ENCODE assay signal across 9 mouse cellular contexts in the genomic region with DNA sequence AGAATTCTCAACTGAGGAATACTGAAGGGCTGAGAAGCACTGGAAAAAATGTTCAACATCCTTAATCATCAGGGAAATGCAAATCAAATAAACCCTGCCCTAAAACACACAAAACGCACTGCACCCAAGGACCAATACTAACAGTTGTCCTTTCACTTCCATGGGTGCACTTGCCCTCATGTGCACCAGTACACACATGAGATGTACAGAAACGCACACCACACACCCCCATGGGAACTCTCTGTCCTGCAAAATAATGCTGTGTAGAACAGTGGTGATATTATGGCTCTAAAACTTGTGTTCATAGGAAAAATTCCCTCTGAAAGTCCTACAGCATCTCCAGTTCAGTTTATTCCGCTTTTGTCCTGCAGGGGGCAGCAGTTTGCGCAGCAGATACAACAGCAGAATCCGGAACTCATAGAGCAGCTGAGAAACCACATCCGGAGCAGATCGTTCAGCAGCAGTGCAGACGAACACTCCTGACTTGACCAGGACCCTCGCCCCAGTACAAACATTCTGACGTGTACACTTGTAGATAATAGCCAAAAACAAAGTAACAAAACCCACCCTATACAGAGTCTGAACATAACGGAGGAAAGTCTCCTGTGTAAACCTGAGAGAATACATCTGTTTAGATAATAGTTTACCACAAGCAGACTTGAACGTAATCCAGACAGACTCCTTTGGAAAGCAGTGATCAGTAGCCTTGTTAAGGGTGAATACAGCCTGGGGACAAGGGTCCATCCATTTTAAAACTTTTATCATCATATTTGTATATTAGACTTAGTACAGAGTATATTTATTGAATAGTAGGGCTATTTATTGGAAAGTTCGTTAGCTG. TPM values are rescaled to one million over a fixed set of nuclear protein-coding genes. Genes with fewer than 3 reads are reported as not detected.
A peak's percentile ranks its signal among the peaks of the same experiment; 100 is the strongest.
DNase-seq lines count a peak whose midpoint lies in the region; ATAC-seq and TF ChIP-seq lines count a peak whose summit lies in the region.
"Had no signal": no experiment of that assay in that cellular context is flagged by ENCODE, and none has a peak within 500 bp of the region (broad histone marks: within the 10 kb centered on the region; RNA-seq: fewer than 3 reads in every experiment).

No protein-coding gene starts in this region.

- no peaks in the 10 kb centered on the region for H3K4me1 ChIP-seq in heart, embryonic 11.5 days (ENCODE audit: control insufficient read depth, insufficient read depth, low read length)
- H3K4me1 ChIP-seq in liver, embryonic 14.5 days (replicated peaks; ENCODE audit: control insufficient read depth in 2 of 2, insufficient read depth in 2 of 2, low read length in 1 of 2) = no peaks in the 10 kb centered on the region
- H3K4me1 ChIP-seq in neural tube, embryonic 12.5 days = no peaks in the 10 kb centered on the region
- no peaks in the 10 kb centered on the region for H3K4me1 ChIP-seq in stomach, postnatal 0 days (replicated peaks; ENCODE audit: control insufficient read depth, insufficient read depth)
- H3K4me1 ChIP-seq: limb, embryonic 12.5 days had no signal

- no peaks in the 10 kb centered on the region for H3K27me3 ChIP-seq in heart, embryonic 11.5 days (ENCODE audit: control insufficient read depth, insufficient read depth, low read length)
- H3K27me3 ChIP-seq in liver, embryonic 14.5 days (ENCODE audit: control insufficient read depth, insufficient read depth, low read length) = no peaks in the 10 kb centered on the region
- H3K27me3 ChIP-seq in neural tube, embryonic 12.5 days (replicated peaks) = no peaks in the 10 kb centered on the region
- H3K27me3 ChIP-seq in stomach, postnatal 0 days (ENCODE audit: control insufficient read depth, insufficient read depth, low read length) = no peaks in the 10 kb centered on the region
- H3K27me3 ChIP-seq: limb, embryonic 12.5 days had no signal

- WGBS in heart, embryonic 11.5 days (ENCODE audit: insufficient replicate concordance) = 38% methylated on average over 13 of the region's 13 CpGs
- 22% methylated on average over 13 of the region's 13 CpGs for WGBS in liver, embryonic 14.5 days (ENCODE audit: insufficient replicate concordance)
- WGBS in neural tube, embryonic 12.5 days = 46% methylated on average over 13 of the region's 13 CpGs
- 24% methylated on average over 13 of the region's 13 CpGs for WGBS in stomach, postnatal 0 days

- H3K4me2 ChIP-seq in heart, embryonic 11.5 days = peak overlapping the region; percentile 29; the same call in 1 of the 2 replicates
- H3K4me2 ChIP-seq in liver, embryonic 14.5 days (ENCODE audit: low read depth) = peak overlapping the region; percentile 61
- H3K4me2 ChIP-seq in neural tube, embryonic 12.5 days (replicated peaks) = no peak overlapping the region
- H3K4me2 ChIP-seq in stomach, postnatal 0 days (replicated peaks; ENCODE audit: low read depth) = peak overlapping the region; percentile 31
- H3K4me2 ChIP-seq: limb, embryonic 12.5 days had no signal

- H3K36me3 ChIP-seq in heart, embryonic 11.5 days (ENCODE audit: control insufficient read depth, insufficient read depth, low read length) = peaks cover 6% of the 10 kb centered on the region; the same call in 1 of the 2 replicates
- H3K36me3 ChIP-seq in liver, embryonic 14.5 days (replicated peaks; ENCODE audit: control insufficient read depth, insufficient read depth, low read depth) = peaks cover 10% of the 10 kb centered on the region
- peaks cover 53% of the 10 kb centered on the region for H3K36me3 ChIP-seq in neural tube, embryonic 12.5 days
- H3K36me3 ChIP-seq in stomach, postnatal 0 days (ENCODE audit: control insufficient read depth, insufficient read depth, low read length) = peaks cover 4% of the 10 kb centered on the region

- peak; percentile 91 for DNase-seq in CD4-positive, CD25-positive, alpha-beta regulatory T cell, adult 2 months (ENCODE audit: low read depth, low spot score)
- DNase-seq in brain, adult 2 months (ENCODE audit: low read depth, low spot score) = peak; percentile 87
- peak; percentile 82 for DNase-seq in kidney, postnatal 14 days
- peak; percentile 58 to 64 (median 60) for DNase-seq in liver, embryonic 14.5 days (ENCODE audit: low read depth in 3 of 3, low spot score in 3 of 3)
- peak; percentile 81 for DNase-seq in stomach, postnatal 0 days (ENCODE audit: low spot score)

- no peak for TF ChIP-seq EP300 in liver, embryonic 14.5 days (IDR thresholded peaks at IDR 0.05; ENCODE audit: low read depth)
- TF ChIP-seq EP300 in stomach, postnatal 0 days (optimal IDR thresholded peaks at IDR 0.05) = no peak

- ATAC-seq in erythroblast, adult 5-6 weeks (replicated peaks; ENCODE audit: low FRiP score, poor library complexity, severe bottlenecking) = peak; percentile 97
- no peak for ATAC-seq in heart, embryonic 11.5 days (replicated peaks; ENCODE audit: insufficient number of reproducible peaks, low FRiP score, low TSS enrichment)
- peak; percentile 69 for ATAC-seq in liver, embryonic 14.5 days (ENCODE audit: insufficient read depth)
- peak; percentile 48; the same call in 1 of the 2 replicates for ATAC-seq in neural tube, embryonic 12.5 days (ENCODE audit: low FRiP score, low read depth)
- peak; percentile 74 for ATAC-seq in stomach, postnatal 0 days (ENCODE audit: low FRiP score, low TSS enrichment)

- H3K9me3 ChIP-seq in heart, embryonic 11.5 days (replicated peaks; ENCODE audit: control insufficient read depth, low read length) = no peaks in the 10 kb centered on the region
- H3K9me3 ChIP-seq in liver, embryonic 14.5 days (ENCODE audit: control insufficient read depth, low read length) = no peaks in the 10 kb centered on the region
- no peaks in the 10 kb centered on the region for H3K9me3 ChIP-seq in neural tube, embryonic 12.5 days
- no peaks in the 10 kb centered on the region for H3K9me3 ChIP-seq in stomach, postnatal 0 days (ENCODE audit: control insufficient read depth, low read length)
- H3K9me3 ChIP-seq: limb, embryonic 12.5 days had no signal

- H3K27ac ChIP-seq in heart, embryonic 11.5 days (ENCODE audit: low read depth, low read length) = no peak overlapping the region
- no peak overlapping the region for H3K27ac ChIP-seq in liver, embryonic 14.5 days
- H3K27ac ChIP-seq in neural tube, embryonic 12.5 days = no peak overlapping the region
- no peak overlapping the region; the same call in 1 of the 2 replicates for H3K27ac ChIP-seq in stomach, postnatal 0 days (replicated peaks)
- H3K27ac ChIP-seq: limb, embryonic 12.5 days had no signal

- no peak overlapping the region for H3K9ac ChIP-seq in heart, embryonic 11.5 days (ENCODE audit: low read depth, low read length)
- H3K9ac ChIP-seq in liver, embryonic 14.5 days (replicated peaks) = peak overlapping the region; percentile 44; the same call in 1 of the 2 replicates
- no peak overlapping the region for H3K9ac ChIP-seq in neural tube, embryonic 12.5 days
- H3K9ac ChIP-seq in stomach, postnatal 0 days (ENCODE audit: low read length) = no peak overlapping the region
- H3K9ac ChIP-seq: limb, embryonic 12.5 days had no signal

- H3K4me3 ChIP-seq in heart, embryonic 11.5 days (ENCODE audit: low read depth, low read length) = no peak overlapping the region
- H3K4me3 ChIP-seq in liver, embryonic 14.5 days (ENCODE audit: insufficient read depth in 1 of 2, low read depth in 2 of 2, low read length in 2 of 2) = peak overlapping the region; percentile 5 to 19; a peak in 2 of 4 replicates
- no peak overlapping the region for H3K4me3 ChIP-seq in neural tube, embryonic 12.5 days
- H3K4me3 ChIP-seq in stomach, postnatal 0 days (ENCODE audit: low read depth, low read length) = 0 out of 2 replicates have a peak overlapping the region, but pooled peaks have one; percentile 6
- H3K4me3 ChIP-seq: limb, embryonic 12.5 days had no signal

- peak; percentile 95 for TF ChIP-seq CTCF in liver, embryonic 14.5 days (IDR thresholded peaks at IDR 0.05; ENCODE audit: low read depth)
- peak; percentile 93 for TF ChIP-seq CTCF in stomach, postnatal 0 days (IDR thresholded peaks at IDR 0.05; ENCODE audit: low read depth)

RNA-seq across cellular contexts. Expression of a gene that starts 30.0 kb away (rescaled TPM):
- total RNA-seq in erythroblast, adult 5-6 weeks (2015; ENCODE audit: low replicate concordance) = not detected in 2 replicates
- total RNA-seq in erythroblast, adult 5-6 weeks (2017; ENCODE audit: low replicate concordance) = not detected in 2 replicates
- polyA plus RNA-seq in heart, embryonic 11.5 days (2014; fragmentation: Nextera tagmentation; extraction: Ambion mirVana) = 2.8 and 3.2 TPM in 2 replicates
- 0.21 and 0.26 TPM in 2 replicates for polyA plus RNA-seq in liver, embryonic 14.5 days (2012; rRNA removed)
- polyA plus RNA-seq in liver, embryonic 14.5 days (2014; fragmentation: Nextera tagmentation; extraction: Ambion mirVana) = 0.58 TPM in 2 replicates
- 26.4 and 28.1 TPM in 2 replicates for polyA plus RNA-seq in neural tube, embryonic 12.5 days (2016; fragmentation: Nextera tagmentation; extraction: Ambion mirVana)
- polyA plus RNA-seq in stomach, postnatal 0 days (2015; fragmentation: Nextera tagmentation; extraction: Ambion mirVana) = 3.3 TPM in 2 replicates

RNA-seq across cellular contexts. Expression of a gene that starts 30.2 kb away (rescaled TPM):
- total RNA-seq in erythroblast, adult 5-6 weeks (2015; ENCODE audit: low replicate concordance) = 9.2 and 20.9 TPM in 2 replicates
- 4.8 and 6.1 TPM in 2 replicates for total RNA-seq in erythroblast, adult 5-6 weeks (2017; ENCODE audit: low replicate concordance)
- polyA plus RNA-seq in heart, embryonic 11.5 days (2014; fragmentation: Nextera tagmentation; extraction: Ambion mirVana) = 25.2 and 28.7 TPM in 2 replicates
- polyA plus RNA-seq in liver, embryonic 14.5 days (2012; rRNA removed) = 5.2 and 5.3 TPM in 2 replicates
- polyA plus RNA-seq in liver, embryonic 14.5 days (2014; fragmentation: Nextera tagmentation; extraction: Ambion mirVana) = 10.8 and 13.7 TPM in 2 replicates
- polyA plus RNA-seq in neural tube, embryonic 12.5 days (2016; fragmentation: Nextera tagmentation; extraction: Ambion mirVana) = 23.8 and 26.0 TPM in 2 replicates
- 22.3 and 22.5 TPM in 2 replicates for polyA plus RNA-seq in stomach, postnatal 0 days (2015; fragmentation: Nextera tagmentation; extraction: Ambion mirVana)

RNA-seq across cellular contexts. Expression of a gene that starts 38.7 kb away (rescaled TPM):
- total RNA-seq in erythroblast, adult 5-6 weeks (2015; ENCODE audit: low replicate concordance) = 14.0 and 14.4 TPM in 2 replicates
- 11.8 and 19.0 TPM in 2 replicates for total RNA-seq in erythroblast, adult 5-6 weeks (2017; ENCODE audit: low replicate concordance)
- 53.2 and 58.1 TPM in 2 replicates for polyA plus RNA-seq in heart, embryonic 11.5 days (2014; fragmentation: Nextera tagmentation; extraction: Ambion mirVana)
- 4.6 and 7.3 TPM in 2 replicates for polyA plus RNA-seq in liver, embryonic 14.5 days (2012; rRNA removed)
- 22.0 and 23.1 TPM in 2 replicates for polyA plus RNA-seq in liver, embryonic 14.5 days (2014; fragmentation: Nextera tagmentation; extraction: Ambion mirVana)
- polyA plus RNA-seq in neural tube, embryonic 12.5 days (2016; fragmentation: Nextera tagmentation; extraction: Ambion mirVana) = 77.3 and 78.1 TPM in 2 replicates
- polyA plus RNA-seq in stomach, postnatal 0 days (2015; fragmentation: Nextera tagmentation; extraction: Ambion mirVana) = 33.8 and 36.6 TPM in 2 replicates

RNA-seq across cellular contexts. Expression of a gene that starts 39.0 kb away (rescaled TPM):
- total RNA-seq in erythroblast, adult 5-6 weeks (2015; ENCODE audit: low replicate concordance) = 24.6 and 31.1 TPM in 2 replicates
- total RNA-seq in erythroblast, adult 5-6 weeks (2017; ENCODE audit: low replicate concordance) = 59.1 and 82.8 TPM in 2 replicates
- polyA plus RNA-seq in heart, embryonic 11.5 days (2014; fragmentation: Nextera tagmentation; extraction: Ambion mirVana) = 16.1 and 17.8 TPM in 2 replicates
- polyA plus RNA-seq in liver, embryonic 14.5 days (2012; rRNA removed) = 3.2 and 5.1 TPM in 2 replicates
- polyA plus RNA-seq in liver, embryonic 14.5 days (2014; fragmentation: Nextera tagmentation; extraction: Ambion mirVana) = 10.0 and 10.4 TPM in 2 replicates
- 25.2 and 28.4 TPM in 2 replicates for polyA plus RNA-seq in neural tube, embryonic 12.5 days (2016; fragmentation: Nextera tagmentation; extraction: Ambion mirVana)
- polyA plus RNA-seq in stomach, postnatal 0 days (2015; fragmentation: Nextera tagmentation; extraction: Ambion mirVana) = 8.2 and 8.4 TPM in 2 replicates

Comparison
In these comparisons a context has a peak if more than half of its experiments do, and no peak if none do; other contexts are left out.
1. H3K4me3 ChIP-seq: peak in liver, embryonic 14.5 days (2 of 2) and stomach, postnatal 0 days (single experiment); none in heart, embryonic 11.5 days (single experiment) and neural tube, embryonic 12.5 days (single experiment).
2. Peak in every context shown above with its lines, with median percentiles within 50 percentile points of each other: DNase-seq.